ENCODE assay signal across 20 mouse cellular contexts in genomic region chr2:17158463-17158862, GRCm38 (mm10).
A peak's percentile ranks its signal among the peaks of the same experiment; 100 is the strongest.
DNase-seq lines count a peak whose midpoint lies in the region; ATAC-seq and TF ChIP-seq lines count a peak whose summit lies in the region.
"Had no signal": no experiment of that assay in that cellular context is flagged by ENCODE, and none has a peak within 500 bp of the region (broad histone marks: within the 10 kb centered on the region; RNA-seq: fewer than 3 reads in every experiment).

No protein-coding gene starts in this region.

- H3K27me3 ChIP-seq in heart, embryonic 10.5 days (ENCODE audit: insufficient read depth, poor library complexity, severe bottlenecking) = no peaks in the 10 kb centered on the region
- no peaks in the 10 kb centered on the region for H3K27me3 ChIP-seq in lung, embryonic 14.5 days (ENCODE audit: insufficient read depth, low read length)
- H3K27me3 ChIP-seq in lung, embryonic 16.5 days (ENCODE audit: control insufficient read depth, insufficient read depth, low read depth, low read length) = no peaks in the 10 kb centered on the region
- no peaks in the 10 kb centered on the region for H3K27me3 ChIP-seq in forebrain, embryonic 10.5 days (ENCODE audit: poor library complexity, severe bottlenecking)
- H3K27me3 ChIP-seq: embryonic facial prominence, embryonic 13.5 days had no signal

- no peak overlapping the region for H3K27ac ChIP-seq in heart, embryonic 10.5 days
- H3K27ac ChIP-seq in lung, embryonic 14.5 days (ENCODE audit: low read depth) = no peak overlapping the region
- peak overlapping the region; percentile 43 for H3K27ac ChIP-seq in lung, embryonic 16.5 days (ENCODE audit: low read length)
- no peak overlapping the region for H3K27ac ChIP-seq in forebrain, embryonic 10.5 days
- H3K27ac ChIP-seq: embryonic facial prominence, embryonic 13.5 days; layer of hippocampus, adult 2 months; midbrain, embryonic 10.5 days had no signal

- 91% methylated on average over 1 of the region's 1 CpGs for whole genome bisulfite sequencing in heart, embryonic 10.5 days
- WGBS in lung, embryonic 14.5 days = 70% methylated on average over 1 of the region's 1 CpGs
- 65% methylated on average over 1 of the region's 1 CpGs for WGBS in lung, adult 2 months
- WGBS in lung, embryonic 16.5 days = 52% methylated on average over 1 of the region's 1 CpGs
- whole genome bisulfite sequencing in forebrain, embryonic 10.5 days = 90% methylated on average over 1 of the region's 1 CpGs

- DNase-seq in heart, adult 11 months = peak; percentile 87
- DNase-seq in heart, embryonic 10.5 days (ENCODE audit: low spot score) = no peak
- peak; percentile 70 for DNase-seq in lung, embryonic 14.5 days
- DNase-seq in lung, adult 2 months = no peak
- peak; percentile 18 for DNase-seq in skeletal muscle tissue, adult 2 months (ENCODE audit: low read depth, low spot score)
- no peak for DNase-seq in T-cell, adult 2 months (ENCODE audit: low spot score)
- no peak for DNase-seq in forebrain, embryonic 10.5 days (ENCODE audit: extremely low spot score, low spot score)
- DNase-seq: B cell, adult 2 months; cerebellum, adult 9-10 months; kidney, adult 2 months; kidney, postnatal 10 days; liver; right cerebral cortex, postnatal 4 days; thymus, postnatal 14 days had no signal

- no peak for TF ChIP-seq CTCF in lung, embryonic 14.5 days (IDR thresholded peaks at IDR 0.05; ENCODE audit: low read depth)
- TF ChIP-seq CTCF in lung, adult 2 months (IDR thresholded peaks at IDR 0.05; ENCODE audit: insufficient read depth, low read length) = no peak

- no peaks in the 10 kb centered on the region for H3K9me3 ChIP-seq in heart, embryonic 10.5 days
- H3K9me3 ChIP-seq in lung, embryonic 14.5 days (ENCODE audit: low read depth, low read length) = no peaks in the 10 kb centered on the region
- H3K9me3 ChIP-seq in lung, embryonic 16.5 days (ENCODE audit: control insufficient read depth, low read length) = no peaks in the 10 kb centered on the region
- no peaks in the 10 kb centered on the region for H3K9me3 ChIP-seq in forebrain, embryonic 10.5 days
- H3K9me3 ChIP-seq: embryonic facial prominence, embryonic 13.5 days; midbrain, embryonic 10.5 days had no signal

- no peak overlapping the region for H3K4me2 ChIP-seq in lung, embryonic 14.5 days
- H3K4me2 ChIP-seq in lung, embryonic 16.5 days (ENCODE audit: low read depth, low read length) = no peak overlapping the region
- H3K4me2 ChIP-seq: embryonic facial prominence, embryonic 13.5 days had no signal

- no peaks in the 10 kb centered on the region for H3K36me3 ChIP-seq in heart, embryonic 10.5 days
- H3K36me3 ChIP-seq in lung, embryonic 14.5 days (ENCODE audit: insufficient read depth) = no peaks in the 10 kb centered on the region
- H3K36me3 ChIP-seq in lung, embryonic 16.5 days (ENCODE audit: control insufficient read depth, insufficient read depth, low read length) = no peaks in the 10 kb centered on the region
- no peaks in the 10 kb centered on the region for H3K36me3 ChIP-seq in forebrain, embryonic 10.5 days (replicated peaks)
- H3K36me3 ChIP-seq: embryonic facial prominence, embryonic 13.5 days; midbrain, embryonic 10.5 days had no signal

- ATAC-seq in lung, embryonic 14.5 days (ENCODE audit: insufficient read depth) = peak; percentile 73
- ATAC-seq in lung, embryonic 16.5 days (ENCODE audit: low read depth) = peak; percentile 79
- ATAC-seq: forebrain, embryonic 16.5 days; inflammation-experienced regulatory T-cells, adult 6 months had no signal

- TF ChIP-seq POLR2A in lung, adult 2 months (IDR thresholded peaks at IDR 0.05; ENCODE audit: borderline replicate concordance, extremely low read depth, low read depth, low read length) = no peak

- H3K4me1 ChIP-seq in heart, embryonic 10.5 days = 0 out of 2 replicates have a peak, but pooled peaks cover 5% of the 10 kb centered on the region
- peaks cover 7% of the 10 kb centered on the region; the same call in 1 of the 2 replicates for H3K4me1 ChIP-seq in lung, embryonic 14.5 days (ENCODE audit: insufficient read depth)
- H3K4me1 ChIP-seq in lung, adult 2 months (ENCODE audit: control insufficient read depth, insufficient read depth, low read length) = no peaks in the 10 kb centered on the region
- H3K4me1 ChIP-seq in lung, embryonic 16.5 days (replicated peaks; ENCODE audit: control insufficient read depth, insufficient read depth, low read length) = no peaks in the 10 kb centered on the region
- H3K4me1 ChIP-seq in forebrain, embryonic 10.5 days = no peaks in the 10 kb centered on the region
- H3K4me1 ChIP-seq: embryonic facial prominence, embryonic 13.5 days; midbrain, embryonic 10.5 days had no signal

- H3K9ac ChIP-seq in lung, embryonic 14.5 days = no peak overlapping the region
- H3K9ac ChIP-seq in lung, embryonic 16.5 days (ENCODE audit: low read length) = no peak overlapping the region
- H3K9ac ChIP-seq: embryonic facial prominence, embryonic 13.5 days had no signal

- H3K4me3 ChIP-seq in heart, embryonic 10.5 days = no peak overlapping the region
- no peak overlapping the region for H3K4me3 ChIP-seq in lung, embryonic 14.5 days (ENCODE audit: low read depth, low read length)
- H3K4me3 ChIP-seq in lung, adult 2 months (replicated peaks; ENCODE audit: extremely low read depth, low read depth, low read length) = no peak overlapping the region
- H3K4me3 ChIP-seq in lung, embryonic 16.5 days (ENCODE audit: low read length) = no peak overlapping the region
- H3K4me3 ChIP-seq in forebrain, embryonic 10.5 days = no peak overlapping the region
- H3K4me3 ChIP-seq: embryonic facial prominence, embryonic 13.5 days; layer of hippocampus, adult 2 months; midbrain, embryonic 10.5 days had no signal

Comparison
In these comparisons a context has a peak if more than half of its experiments do, and no peak if none do; other contexts are left out.
1. DNase-seq: peak in heart, adult 11 months (single experiment), lung, embryonic 14.5 days (single experiment) and skeletal muscle tissue, adult 2 months (single experiment); none in heart, embryonic 10.5 days (single experiment), lung, adult 2 months (single experiment), T-cell, adult 2 months (single experiment) and forebrain, embryonic 10.5 days (single experiment).